Mouse (Mus musculus): ENCODE data around the gene Otub2.

GRCm38 (mm10) chr12:103376774-103377173 lies 11.7 kb upstream of the Otub2 start:
- no peak for TF ChIP-seq EP300 (IDR thresholded peaks at IDR 0.05; ENCODE audit: low read depth)
- no peak for TF ChIP-seq CTCF (IDR thresholded peaks at IDR 0.05; ENCODE audit: low read depth)
